Mouse (Mus musculus): Measurements from ENCODE around the gene Nras.

Gene Nras

DNA sequence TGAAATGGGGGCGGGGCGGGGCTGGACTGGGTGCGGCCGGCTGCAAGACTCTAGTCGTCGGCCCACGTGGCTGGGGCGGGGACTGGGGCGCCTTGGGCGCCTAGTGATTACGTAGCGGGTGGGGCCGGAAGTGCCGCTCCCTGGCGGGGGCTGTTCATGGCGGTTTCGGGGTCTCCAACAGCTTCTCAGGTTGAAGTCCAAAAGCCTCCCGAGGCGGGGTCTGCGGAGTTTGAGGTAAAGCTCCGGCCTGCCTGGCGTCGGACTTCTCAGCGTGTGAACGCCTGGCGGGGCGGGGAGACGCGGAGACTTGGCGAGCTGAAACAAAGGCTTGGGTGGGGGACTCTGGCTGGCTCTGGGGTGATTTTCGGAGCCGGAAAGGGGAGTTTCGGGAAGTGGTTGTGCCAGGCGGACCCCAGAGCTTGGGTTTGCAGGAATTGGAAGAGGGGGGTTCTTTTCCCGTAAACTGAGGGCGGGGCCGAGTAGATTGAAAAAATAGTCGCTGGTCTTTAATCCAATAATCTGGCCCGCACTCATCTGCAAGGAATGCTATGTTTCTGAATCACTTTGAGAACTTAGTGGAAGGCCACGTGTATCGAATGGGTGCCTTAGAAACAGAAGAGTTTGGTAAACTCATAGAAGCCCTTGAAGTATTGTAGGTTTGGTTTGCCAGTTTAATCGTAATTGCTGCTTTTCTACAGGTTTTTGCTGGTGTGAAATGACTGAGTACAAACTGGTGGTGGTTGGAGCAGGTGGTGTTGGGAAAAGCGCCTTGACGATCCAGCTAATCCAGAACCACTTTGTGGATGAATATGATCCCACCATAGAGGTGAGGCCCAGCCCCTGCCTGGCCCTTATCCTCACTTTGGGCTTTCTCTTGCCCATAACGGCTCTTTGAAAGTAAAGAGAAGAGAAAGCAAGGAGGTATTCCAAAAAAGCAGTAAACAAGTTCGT lies at the start of gene Nras:
TSS of gene Nras (plus strand) at position 79 of the 951 bp plus-strand sequence.
- DNase-seq (ENCODE audit: low spot score in 2 of 2) = peak; percentile 91 to 93

DNA sequence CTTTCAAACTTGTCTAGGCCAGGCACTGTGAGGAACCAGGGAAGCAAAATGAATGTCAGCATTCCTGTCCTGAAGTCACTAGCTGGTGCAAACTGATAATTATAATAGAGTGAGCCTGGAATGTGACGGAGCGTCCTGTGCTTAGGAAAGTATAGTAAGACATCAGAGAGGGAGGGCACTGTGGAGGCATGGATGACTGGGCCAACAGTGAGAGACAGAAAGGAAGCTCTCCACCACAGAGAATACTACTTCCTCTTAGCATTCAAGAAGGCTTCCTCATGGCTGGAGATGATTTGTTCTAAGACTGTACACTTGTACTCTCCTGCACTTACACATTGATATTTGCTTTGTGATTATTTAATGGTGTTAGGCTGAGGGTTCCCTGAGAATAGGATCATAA lies 40.7 kb upstream of the Nras start:
- DNase-seq (ENCODE audit: low spot score in 2 of 2) = no peak

DNA sequence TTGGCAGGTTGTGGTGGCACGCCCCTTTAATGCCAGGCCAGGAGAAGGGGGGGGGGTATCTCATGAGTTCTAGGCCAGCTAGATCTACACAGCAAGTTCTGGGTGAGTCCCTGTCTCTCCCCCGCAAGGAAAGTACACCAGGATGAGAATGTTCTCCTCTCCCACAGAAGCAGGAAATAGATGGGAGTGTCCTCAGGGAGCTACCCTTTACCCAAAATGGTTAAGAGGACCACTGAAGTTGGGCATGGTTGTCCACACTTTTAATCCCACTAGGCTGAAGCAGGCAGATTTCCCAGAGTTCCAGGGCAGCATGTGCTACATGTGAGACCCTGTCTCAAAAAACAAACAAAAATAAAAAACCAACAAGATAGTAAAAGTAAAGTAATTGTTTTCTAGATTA lies 38.6 kb upstream of the Nras start:
- DNase-seq (ENCODE audit: low spot score in 2 of 2) = no peak

DNA sequence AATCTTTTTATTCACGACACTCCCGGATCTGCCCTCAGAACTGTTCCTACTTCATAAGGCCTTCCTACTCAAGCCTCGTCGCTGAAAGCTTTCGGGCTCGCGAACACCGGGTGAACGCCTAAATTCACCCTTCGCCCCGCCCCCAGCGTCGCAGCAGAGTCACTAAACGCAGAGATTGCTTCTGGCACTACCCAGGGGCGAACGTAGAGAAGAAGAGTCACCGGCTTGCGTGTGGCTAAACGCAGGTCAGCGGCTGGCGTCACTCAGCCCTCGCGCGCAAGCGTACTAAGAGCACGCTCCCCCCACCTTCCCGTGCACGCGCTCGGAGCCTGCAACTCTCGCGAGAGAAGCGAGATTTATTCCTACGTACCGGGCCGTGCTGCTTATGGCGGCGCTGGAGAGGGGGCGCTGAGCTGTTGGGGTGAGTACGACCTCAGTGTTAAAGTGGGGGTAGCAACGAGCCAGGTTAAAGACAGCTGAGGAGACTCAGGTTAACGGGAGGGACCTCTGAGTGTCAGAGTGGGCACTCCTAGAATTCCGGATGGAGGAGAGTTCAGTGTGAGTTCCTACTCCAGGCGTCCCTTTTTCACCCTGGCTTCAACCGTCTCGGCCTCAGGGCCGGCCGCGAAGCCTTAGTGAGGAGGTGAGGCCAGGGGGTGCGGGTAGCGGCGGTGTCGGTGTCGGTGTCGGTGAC lies 37.7 kb upstream of the Nras start, which contains the start of gene Csde1:
TSS of gene Csde1 (plus strand) at position 178 of the 694 bp plus-strand sequence.
- DNase-seq (ENCODE audit: low spot score in 2 of 2) = peak; percentile 95 to 97

- peak; percentile 86 to 88 for DNase-seq (ENCODE audit: low spot score in 2 of 2)
These were observed 37.0 kb upstream of the Nras start for GRCm38 (mm10) chr3:103020943-103021638.

DNA sequence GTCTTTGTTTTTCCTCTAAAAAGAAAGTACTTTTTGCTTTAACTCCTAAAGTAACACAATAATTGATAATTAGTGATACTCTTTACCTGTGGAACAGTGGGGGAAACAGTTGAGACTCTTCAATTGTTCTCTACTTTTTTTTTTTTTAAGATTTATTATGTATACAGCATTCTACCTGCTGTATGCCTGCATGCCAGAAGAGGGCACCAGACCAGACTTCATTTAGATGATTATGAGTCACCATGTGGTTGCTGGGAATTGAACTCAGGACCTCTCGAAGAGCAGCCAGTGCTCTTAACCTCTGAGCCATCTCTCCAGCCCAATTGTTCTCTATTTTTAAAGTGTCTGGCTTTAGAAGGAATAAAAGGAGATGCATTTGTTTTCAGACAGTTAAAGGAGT lies 31.9 kb upstream of the Nras start:
- DNase-seq (ENCODE audit: low spot score in 2 of 2) = no peak

GRCm38 (mm10) chr3:103040285-103040684 lies 17.8 kb upstream of the Nras start:
- DNase-seq (ENCODE audit: low spot score in 2 of 2) = no peak

DNA sequence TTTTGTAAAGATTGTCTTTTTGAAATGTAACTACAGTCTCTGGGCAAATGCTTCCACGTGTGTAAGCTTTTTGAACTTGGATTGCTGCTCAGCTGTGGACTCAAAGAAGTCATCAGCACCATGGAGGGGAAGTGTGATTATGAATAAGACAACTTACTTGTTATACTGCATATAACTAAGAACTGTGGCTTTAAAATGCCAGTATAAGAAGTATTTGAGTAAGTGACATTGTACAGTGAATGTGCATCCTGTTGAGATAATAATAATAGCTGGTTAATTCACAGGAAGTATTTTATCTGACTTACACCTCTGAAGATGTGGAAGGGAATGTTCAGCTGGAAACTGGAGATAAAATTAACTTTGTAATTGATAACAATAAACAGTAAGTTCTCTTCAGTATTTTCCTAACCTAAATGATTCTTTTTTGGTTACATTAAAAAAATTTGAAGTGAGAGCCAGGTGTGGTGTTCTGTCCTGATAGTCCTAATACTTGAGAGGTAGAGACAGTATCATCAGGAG lies 17.2 kb upstream of the Nras start:
- DNase-seq (ENCODE audit: low spot score in 2 of 2) = no peak

DNA sequence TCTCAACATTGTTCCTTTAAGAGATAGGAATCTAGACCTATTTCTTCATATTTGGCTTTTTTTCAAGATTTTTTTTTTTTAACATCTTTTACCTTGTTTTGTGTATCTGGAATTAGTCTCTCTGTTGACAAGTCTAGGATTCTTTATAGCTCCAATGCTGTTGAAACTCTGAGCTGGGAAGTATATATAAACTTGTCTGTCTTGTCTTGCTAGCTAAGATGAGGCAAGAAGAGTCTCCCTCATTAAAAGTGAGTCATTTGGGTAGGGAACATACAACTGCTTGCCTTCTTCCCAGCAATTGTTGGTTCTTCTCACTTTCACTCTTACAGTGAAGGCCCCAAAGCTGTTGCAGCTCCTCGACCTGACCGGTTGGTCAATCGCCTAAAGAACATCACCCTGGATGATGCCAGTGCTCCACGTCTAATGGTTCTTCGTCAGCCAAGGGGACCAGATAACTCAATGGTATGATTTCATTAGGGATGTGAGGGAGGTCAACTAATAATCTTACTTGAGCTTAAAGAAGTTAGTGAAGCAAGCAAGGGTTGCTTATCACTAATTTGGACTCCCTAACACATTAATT lies 2.0 kb upstream of the Nras start:
- DNase-seq (ENCODE audit: low spot score in 2 of 2) = no peak

DNA sequence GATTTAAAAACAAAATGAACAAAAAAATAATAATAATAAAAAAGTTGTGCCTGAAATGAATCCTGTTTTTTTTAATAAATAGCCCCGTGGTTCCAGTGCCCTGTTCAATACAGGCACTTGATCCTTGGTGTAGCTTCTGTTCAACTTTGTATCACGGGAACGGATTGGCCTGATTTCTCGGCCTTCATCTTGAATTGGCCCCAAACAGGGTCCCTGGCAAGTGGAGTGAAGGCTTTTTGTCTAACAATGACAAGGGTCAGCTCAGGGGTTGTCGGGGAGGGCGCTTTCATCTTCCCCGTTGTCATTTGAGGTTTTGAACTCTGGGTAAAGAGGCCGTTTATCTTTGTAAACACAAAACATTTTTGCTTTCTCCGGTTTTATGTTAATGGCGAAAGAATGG lies 333 bp upstream of the Nras start:
- DNase-seq (ENCODE audit: low spot score in 2 of 2) = no peak

DNA sequence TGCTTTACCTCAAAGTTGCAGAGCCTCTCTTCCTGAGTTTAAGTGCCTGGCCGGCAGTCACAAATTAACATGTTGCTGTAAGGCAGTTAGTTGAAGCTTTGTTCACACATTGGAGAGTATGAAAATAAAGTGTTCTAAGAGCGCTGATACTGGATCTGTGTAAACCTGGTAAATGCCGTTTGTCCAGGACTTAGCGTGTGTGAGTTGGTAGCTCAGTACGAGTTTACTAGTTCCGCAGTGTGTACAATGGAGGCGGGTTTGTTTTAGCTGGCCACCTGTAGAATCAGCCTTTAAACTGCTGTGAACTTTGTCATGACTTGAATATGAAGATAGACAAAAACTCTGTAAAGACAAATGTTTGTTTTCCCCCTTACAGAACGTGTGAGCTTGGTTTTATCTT lies 8.8 kb downstream of the Nras start:
- DNase-seq (ENCODE audit: low spot score in 2 of 2) = no peak

DNA sequence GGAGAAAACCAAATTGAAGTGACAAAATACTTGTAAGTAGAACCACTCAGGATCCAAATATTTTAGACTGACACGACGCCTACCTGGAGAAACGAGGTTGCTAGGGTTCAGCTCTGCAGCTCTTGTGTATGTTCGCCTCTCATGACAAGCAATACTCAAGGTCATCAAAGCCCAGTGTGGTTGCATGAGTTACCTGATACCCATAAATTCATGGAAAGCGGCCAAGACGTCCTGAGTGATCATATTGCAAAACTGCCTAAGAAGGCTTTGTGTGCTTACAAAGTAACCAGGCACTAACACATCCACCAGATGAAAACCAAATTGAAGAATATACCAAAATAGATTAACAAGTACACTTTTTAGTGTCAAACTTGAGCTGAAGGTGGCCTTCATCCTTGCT lies 10.9 kb downstream of the Nras start:
- no peak for DNase-seq (ENCODE audit: low spot score in 2 of 2)

GRCm38 (mm10) chr3:103073771-103074170 lies 15.7 kb downstream of the Nras start, which contains the start of gene Ampd1:
Gene Ampd1 (plus strand): TSS chr3:103074014.
- no peak for DNase-seq (ENCODE audit: low spot score in 2 of 2)

- no peak for DNase-seq (ENCODE audit: low spot score in 2 of 2)
These were observed 17.8 kb downstream of the Nras start for GRCm38 (mm10) chr3:103075871-103076270.

GRCm38 (mm10) chr3:103076476-103076875 lies 18.4 kb downstream of the Nras start:
- no peak for DNase-seq (ENCODE audit: low spot score in 2 of 2)

- no peak for DNase-seq (ENCODE audit: low spot score in 2 of 2)
These were observed 21.2 kb downstream of the Nras start for GRCm38 (mm10) chr3:103079301-103079700.

- DNase-seq (ENCODE audit: low spot score in 2 of 2) = no peak
These were observed 23.0 kb downstream of the Nras start for GRCm38 (mm10) chr3:103081051-103081450.

DNA sequence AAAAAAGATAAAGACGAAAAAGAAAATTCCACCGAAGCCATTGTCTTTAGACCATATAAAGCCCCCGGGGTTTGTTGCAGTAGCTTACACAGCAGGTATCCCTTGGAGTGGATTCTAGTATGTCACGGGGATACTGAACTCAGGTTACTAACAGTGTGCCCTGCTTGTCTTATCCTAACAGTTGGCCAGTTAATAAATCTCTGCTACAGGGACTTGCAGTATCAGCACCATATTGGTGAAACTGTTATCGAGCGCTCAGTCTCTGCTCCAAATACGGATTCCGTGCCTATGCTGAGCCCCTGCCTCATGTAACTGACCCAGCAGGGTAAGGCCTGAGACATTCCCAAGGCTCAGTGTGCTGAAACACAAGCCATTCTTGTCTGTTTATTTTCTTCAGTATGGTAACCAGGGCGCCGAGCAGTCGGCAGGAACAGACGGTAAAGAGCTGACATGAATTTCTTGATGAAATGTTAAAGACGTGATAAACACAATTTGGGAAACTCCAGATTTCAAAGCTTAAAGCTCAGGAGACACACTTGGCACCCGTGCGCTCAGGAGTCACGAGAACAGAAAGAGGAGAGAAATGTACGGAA lies 23.9 kb downstream of the Nras start:
- DNase-seq (ENCODE audit: low spot score in 2 of 2) = no peak

GRCm38 (mm10) chr3:103082761-103083160 lies 24.7 kb downstream of the Nras start:
- DNase-seq (ENCODE audit: low spot score in 2 of 2) = no peak

DNA sequence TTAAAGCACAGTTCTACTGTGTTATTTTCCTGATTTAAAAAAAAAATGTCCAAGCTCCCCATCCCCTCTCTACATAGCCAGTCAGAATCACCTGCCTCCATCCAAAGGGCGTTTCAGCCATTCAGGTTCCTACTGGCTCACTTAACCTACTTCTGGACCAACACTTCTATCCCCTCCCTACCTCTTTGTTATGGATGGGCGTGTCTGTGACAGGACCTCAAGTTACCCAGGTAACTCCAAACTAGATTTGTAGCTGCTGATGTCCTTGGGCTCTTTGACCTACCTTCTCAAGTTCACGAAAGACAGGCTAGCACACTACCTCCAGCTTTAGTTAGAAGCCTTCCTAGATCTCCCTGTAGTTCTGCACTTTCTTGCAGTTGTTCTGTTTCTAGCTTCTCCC lies 27.9 kb downstream of the Nras start:
- no peak for DNase-seq (ENCODE audit: low spot score in 2 of 2)

- peak; percentile 26 to 39 for DNase-seq (ENCODE audit: low spot score in 2 of 2)
These were observed 33.7 kb downstream of the Nras start for GRCm38 (mm10) chr3:103091753-103092152.

Data from thymus, postnatal 10 days (tissue).